Mouse (Mus musculus) brain, embryonic 14.5 days (tissue): Measurements from ENCODE around the gene Srgap2. TPM values are rescaled to one million over a fixed set of nuclear protein-coding genes. Genes with fewer than 3 reads are reported as not detected.
A peak's percentile ranks its signal among the peaks of the same experiment; 100 is the strongest.

Source experiments
- DNase-seq: peaks from one replicate; pipeline ENCODE4 v3.0.0-alpha.2; 2011; ENCODE audit warnings: low read depth
- CTCF ChIP-seq: fragments of 200-500 bp; IDR thresholded peaks from 2 replicates; pipeline ENCODE4 v1.5.1; 2012; ENCODE audit warnings: inconsistent platforms, mild to moderate bottlenecking, moderate library complexity, borderline replicate concordance; ENCODE audit not compliant: insufficient read depth, insufficient read length; ENCODE audit errors: extremely low read depth
- POLR2A ChIP-seq: fragments of 200-500 bp; IDR thresholded peaks from 2 replicates; pipeline ENCODE4 v1.6.1; 2012; ENCODE audit warnings: mild to moderate bottlenecking, inconsistent platforms, borderline replicate concordance; ENCODE audit not compliant: poor library complexity, insufficient read depth, insufficient read length, severe bottlenecking; ENCODE audit errors: extremely low read depth
- polyA plus RNA-seq: library from polyadenylated mRNA; depleted of rRNA; stranded (reverse); fragments of >200 nt; gene quantifications from 2 replicates; pipeline ENCODE4 v1.2.3, GENCODE M21; 2012

The Srgap2 gene
- polyA plus RNA-seq, 1 experiment, result 51.1 TPM

- DNase-seq, result peak; percentile 87
- no peak for TF ChIP-seq CTCF
- no peak for TF ChIP-seq POLR2A
Observed at GRCm38 (mm10) chr1:131460914-131461530, 66.1 kb downstream of the Srgap2 start.

GRCm38 (mm10) chr1:131455355-131455890, 71.7 kb downstream of the Srgap2 start:
- no peak for DNase-seq
- TF ChIP-seq POLR2A, result no peak
- no peak for TF ChIP-seq CTCF

DNA sequence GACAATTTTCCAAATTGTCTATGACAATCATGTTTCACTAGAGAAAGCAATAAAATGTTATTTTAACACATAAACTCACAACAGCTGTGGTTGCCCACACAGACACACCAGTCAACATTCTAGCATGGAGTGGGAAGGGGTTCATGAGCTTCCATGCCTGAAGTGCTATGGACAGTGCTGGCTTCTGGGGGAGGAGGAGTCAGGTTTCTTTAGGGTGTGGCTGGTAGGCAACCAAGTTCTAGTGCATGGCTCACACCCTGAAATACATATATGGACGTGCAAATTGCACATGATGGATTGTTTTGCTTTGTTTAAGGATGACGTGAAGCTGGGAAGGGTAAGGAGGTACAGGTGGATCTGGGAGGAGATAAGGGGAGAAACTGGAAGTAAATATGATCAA, 72.8 kb downstream of the Srgap2 start:
- TF ChIP-seq POLR2A, result no peak
- TF ChIP-seq CTCF, result no peak
- no peak for DNase-seq

DNA sequence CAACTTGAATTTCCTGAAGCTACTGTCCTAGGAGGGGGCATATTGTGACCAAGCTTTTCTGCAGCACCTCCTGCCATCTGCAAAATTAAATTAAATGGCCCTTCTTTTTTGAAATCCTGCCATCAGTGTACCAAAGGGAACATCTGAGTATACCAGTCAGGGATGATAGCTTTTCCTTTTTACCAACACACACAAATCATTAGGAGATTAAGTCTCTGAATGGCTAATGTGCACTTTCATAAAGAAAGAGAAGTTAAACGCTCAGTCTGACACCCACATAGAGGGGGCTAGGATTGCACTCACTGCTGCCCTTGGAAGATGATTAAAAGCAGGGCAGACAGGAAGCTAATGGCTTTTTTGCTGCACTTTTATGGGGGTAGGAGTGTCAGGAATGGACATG, 73.8 kb downstream of the Srgap2 start:
- DNase-seq, result peak; percentile 77

GRCm38 (mm10) chr1:131448373-131448772, 78.8 kb downstream of the Srgap2 start:
- no peak for DNase-seq
- TF ChIP-seq POLR2A, result no peak
- TF ChIP-seq CTCF, result no peak

More for the DNA sequence above, 73.8 kb downstream of the Srgap2 start:
- TF ChIP-seq CTCF (no peak), POLR2A (no peak)

GRCm38 (mm10) chr1:131447333-131447732, 79.8 kb downstream of the Srgap2 start:
- DNase-seq, result no peak
- TF ChIP-seq CTCF (no peak), POLR2A (no peak)

DNA sequence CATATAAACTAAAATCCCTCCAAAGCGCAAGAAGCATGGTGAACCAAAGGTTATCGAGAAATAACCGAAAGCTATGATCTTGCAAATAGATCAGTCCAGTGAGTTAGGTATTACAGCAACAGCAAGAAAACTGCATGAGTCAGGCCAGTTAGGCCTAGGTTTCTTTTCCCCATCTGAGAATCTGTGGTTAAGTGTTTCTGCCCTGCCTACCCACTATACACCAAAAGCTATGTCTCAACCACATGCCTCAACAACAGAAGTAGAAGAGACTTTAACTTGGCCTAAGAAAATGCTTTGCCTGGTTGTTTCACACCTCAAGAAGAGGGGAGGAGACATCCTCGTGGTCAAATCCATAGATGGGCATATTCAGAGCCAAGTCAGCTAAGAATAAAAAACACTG, 80.6 kb downstream of the Srgap2 start:
- no peak for DNase-seq
- TF ChIP-seq CTCF (no peak), POLR2A (no peak)

DNA sequence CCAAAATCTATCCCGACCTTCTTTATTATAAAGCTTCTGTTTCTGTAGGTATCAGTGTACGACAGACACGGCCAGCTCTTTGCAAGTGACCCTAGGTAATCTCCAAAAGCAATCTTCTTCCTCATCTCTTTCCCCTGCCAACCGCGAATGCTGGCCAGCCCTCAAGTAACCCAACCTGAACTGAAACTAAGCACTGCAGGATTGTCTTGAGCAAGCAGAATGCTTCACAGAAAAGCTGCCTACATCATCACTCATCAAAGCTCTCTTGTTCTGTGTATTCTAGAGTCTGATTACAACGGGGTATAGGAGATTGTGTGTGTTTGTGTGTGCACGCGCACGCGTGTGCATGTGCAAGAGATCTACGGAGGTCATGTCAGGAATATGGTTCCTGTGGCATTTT, 88.6 kb downstream of the Srgap2 start:
- DNase-seq, result no peak

DNA sequence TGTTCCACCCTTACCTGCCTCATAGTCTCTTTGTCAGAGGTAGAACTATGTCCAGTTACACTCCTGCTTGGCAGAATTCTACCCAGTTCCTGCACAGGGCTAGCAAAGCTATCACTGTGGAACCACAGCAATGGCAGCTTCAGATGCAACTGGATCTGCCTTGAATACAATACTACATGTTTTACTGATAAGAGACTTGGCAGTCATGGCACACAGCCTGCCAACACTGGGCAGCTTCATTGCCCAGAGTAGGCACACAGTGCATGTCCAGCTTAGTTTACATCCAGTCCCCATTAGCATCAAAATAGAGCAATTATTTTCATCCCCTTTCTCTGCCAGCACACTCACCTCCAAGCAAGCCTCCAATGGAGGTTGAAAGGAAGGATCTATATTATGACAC, 89.2 kb downstream of the Srgap2 start:
- TF ChIP-seq CTCF (no peak), POLR2A (no peak)
- peak; percentile 71 for DNase-seq

More for the DNA sequence above, 88.6 kb downstream of the Srgap2 start:
- no peak for TF ChIP-seq CTCF
- TF ChIP-seq POLR2A, result no peak

GRCm38 (mm10) chr1:131436609-131437008, 90.5 kb downstream of the Srgap2 start:
- DNase-seq, result no peak
- TF ChIP-seq CTCF, result no peak
- TF ChIP-seq POLR2A, result no peak

DNA sequence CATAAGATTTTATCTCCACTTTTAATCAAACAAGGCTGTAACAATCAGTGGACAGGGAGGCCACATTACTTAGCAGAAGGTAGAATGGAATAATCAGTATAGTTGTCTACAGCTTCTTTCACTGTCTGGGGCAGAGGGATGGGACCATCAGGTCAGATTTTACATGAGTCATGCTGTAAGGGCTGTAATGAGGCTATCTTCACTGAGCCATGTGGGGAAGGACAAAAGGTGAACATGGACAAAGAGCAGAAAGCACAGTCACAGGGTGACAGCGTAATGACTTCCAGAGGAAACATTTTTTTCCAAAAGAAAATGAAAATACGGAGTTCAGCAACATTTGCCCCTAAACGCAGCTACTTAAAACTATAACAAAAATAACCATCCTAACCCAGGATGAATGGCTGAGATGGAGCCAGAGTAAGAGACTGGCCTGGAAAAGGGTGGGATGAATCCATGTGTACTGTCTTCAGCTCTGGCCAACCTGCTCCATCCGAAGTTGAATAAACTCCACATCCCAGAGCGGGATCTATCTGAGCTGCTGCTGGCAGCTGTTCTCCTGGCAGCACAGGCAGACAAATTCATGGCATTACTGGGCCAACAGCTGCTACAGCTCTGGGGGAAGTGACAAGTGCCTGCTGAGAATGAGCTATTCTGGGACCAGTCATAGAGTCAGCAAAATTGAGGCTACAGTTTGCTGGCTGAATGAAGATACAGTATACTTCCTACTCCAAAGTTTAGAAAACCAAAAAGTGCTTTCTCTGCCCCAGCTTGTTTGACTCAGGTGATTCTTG, 95.5 kb downstream of the Srgap2 start:
- peak; percentile 75 for DNase-seq
- TF ChIP-seq POLR2A (no peak), CTCF (no peak)
